Mouse (Mus musculus) embryonic facial prominence, embryonic 13.5 days (tissue): ENCODE data around the gene Sufu. TPM values are rescaled to one million over a fixed set of nuclear protein-coding genes. Genes with fewer than 3 reads are reported as not detected.

Experiments used
- ATAC-seq: fragments of 200-750 bp; cut with Nextera tagmentation; 2 replicates; pipeline ENCODE4 v1.8.0; 2017; ENCODE audit warnings: low read depth; ENCODE audit not compliant: insufficient number of reproducible peaks, insufficient read depth, low FRiP score, low TSS enrichment
- H3K27ac ChIP-seq: fragments of 300-500 bp; sonication (generic); 2 replicates; pipeline ENCODE4 v1.5.1; 2015; ENCODE audit warnings: moderate library complexity, mild to moderate bottlenecking, inconsistent platforms
- H3K27me3 ChIP-seq: fragments of 300-500 bp; sonication (generic); 2 replicates; pipeline ENCODE4 v1.6.1; 2015; ENCODE audit warnings: mild to moderate bottlenecking, inconsistent platforms
- H3K36me3 ChIP-seq: fragments of 300-500 bp; sonication (generic); 2 replicates; pipeline ENCODE4 v1.6.1; 2015; ENCODE audit warnings: mild to moderate bottlenecking, inconsistent platforms
- H3K4me1 ChIP-seq: fragments of 300-500 bp; sonication (generic); 2 replicates; pipeline ENCODE4 v1.6.1; 2015; ENCODE audit warnings: inconsistent platforms
- H3K4me2 ChIP-seq: fragments of 300-500 bp; sonication (generic); 2 replicates; pipeline ENCODE4 v1.6.1; 2015; ENCODE audit warnings: moderate library complexity, mild to moderate bottlenecking, inconsistent platforms
- H3K4me3 ChIP-seq: fragments of 300-500 bp; sonication (generic); 2 replicates; pipeline ENCODE4 v1.5.1; 2015; ENCODE audit warnings: mild to moderate bottlenecking, inconsistent platforms
- H3K9ac ChIP-seq: fragments of 300-500 bp; sonication (generic); 2 replicates; pipeline ENCODE4 v1.6.1; 2015; ENCODE audit warnings: mild to moderate bottlenecking, inconsistent platforms
- H3K9me3 ChIP-seq: fragments of 300-500 bp; sonication (generic); 2 replicates; pipeline ENCODE4 v1.6.1; 2016; ENCODE audit warnings: inconsistent platforms
- WGBS: fragments of 180-500 bp; shearing (Covaris S2); methylation state at CpG from one replicate; pipeline ENCODE4 v1.1.7; 2015; ENCODE audit warnings: mixed read lengths; 5-methylcytosine and 5-hydroxymethylcytosine counted together
- polyA plus RNA-seq: library from polyadenylated mRNA; unstranded; fragments of >200 nt; fragmentation: Nextera tagmentation; extraction: Ambion mirVana; gene quantifications from 2 replicates; pipeline ENCODE4 v1.2.1, GENCODE M21; 2015

Gene Sufu
- polyA plus RNA-seq, 1 experiment from 2014 or later, result 38.5 TPM

DNA sequence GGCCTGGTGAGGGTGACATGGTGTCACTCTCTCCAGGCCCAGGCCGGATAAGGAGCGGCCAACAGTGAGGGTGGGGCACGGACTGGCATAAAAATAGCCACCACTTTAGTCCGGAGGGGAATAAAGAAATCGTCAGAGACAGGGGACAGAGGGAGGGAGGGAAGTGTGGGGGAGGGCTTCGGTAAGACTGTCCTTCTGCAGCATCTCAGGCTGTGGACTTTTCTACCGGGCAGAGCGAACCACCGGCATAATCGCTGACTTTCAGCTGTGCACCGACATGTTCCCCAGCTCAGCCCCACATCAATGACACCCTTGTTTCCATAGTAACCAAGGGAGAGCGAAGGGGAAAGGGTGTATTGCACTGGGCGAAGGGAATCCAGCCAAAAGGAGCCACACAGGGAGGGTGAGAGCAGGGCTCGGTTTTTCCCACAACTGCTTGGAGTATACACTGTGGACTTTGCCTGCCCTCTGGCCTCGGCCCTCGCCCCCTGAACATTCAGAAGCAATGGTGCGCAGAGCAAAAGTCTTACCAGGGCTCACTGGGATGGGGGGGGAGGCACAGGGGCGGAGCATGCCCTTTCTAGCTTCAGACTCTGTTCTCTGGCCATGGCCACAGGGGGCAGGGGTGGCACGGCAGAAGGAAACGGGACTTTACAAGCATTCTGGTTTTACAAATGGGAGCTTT, 132.0 kb downstream of the Sufu start:
- Histone ChIP-seq H3K27me3 (no peaks in the 10 kb centered on the region), H3K9ac (peak overlapping the region; percentile 44)
- ATAC-seq, result peak; percentile 57

DNA sequence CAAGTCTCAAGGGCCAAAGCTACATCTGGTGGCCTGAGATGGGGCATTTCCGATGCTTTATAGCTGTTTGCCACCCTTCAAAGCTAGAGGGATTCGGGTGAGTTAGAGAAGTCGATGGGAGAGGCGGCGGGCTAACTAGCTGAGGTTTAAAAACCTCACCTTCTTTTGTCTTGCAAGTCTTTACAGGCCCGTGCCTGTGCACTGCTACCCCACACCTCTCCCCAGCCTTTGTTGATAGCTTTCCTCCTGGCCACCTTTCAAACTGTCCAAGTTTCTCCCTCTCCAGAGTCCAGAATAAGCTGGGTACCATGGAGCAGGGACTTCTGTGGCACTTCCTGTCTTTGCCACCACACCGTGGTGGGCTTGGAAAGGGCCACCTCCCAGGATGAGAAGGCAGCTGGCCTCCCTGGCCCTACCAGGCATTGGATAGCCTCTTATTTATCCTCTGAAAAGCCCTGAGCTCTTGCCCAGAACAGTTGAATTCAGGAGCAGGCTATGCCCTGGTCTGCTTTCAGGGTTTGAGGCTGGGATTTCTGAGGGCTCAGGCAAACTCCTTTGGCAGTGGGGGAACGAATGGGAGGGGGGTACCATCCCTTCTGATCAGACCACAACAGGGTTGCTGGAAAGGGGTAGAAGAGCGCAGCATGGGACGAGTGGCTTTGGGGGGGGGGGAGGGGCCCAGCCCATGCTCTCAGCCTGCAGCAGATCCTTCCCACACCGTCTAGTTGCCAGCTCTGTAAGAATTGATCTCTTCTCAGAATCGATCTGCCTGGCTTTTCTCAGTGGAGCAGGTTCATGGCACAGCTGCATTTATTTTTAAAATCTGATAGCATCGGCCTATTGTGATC, 133.1 kb downstream of the Sufu start:
- Histone ChIP-seq H3K9ac (peak overlapping the region; percentile 44), H3K27ac (peak overlapping the region; percentile 88), H3K4me2 (peak overlapping the region; percentile 58), H3K36me3 (peaks cover 4% of the 10 kb centered on the region; the same call in 1 of the 2 replicates), H3K4me1 (peaks cover 89% of the 10 kb centered on the region), H3K9me3 (no peaks in the 10 kb centered on the region), H3K27me3 (no peaks in the 10 kb centered on the region), H3K4me3 (0 out of 2 replicates have a peak overlapping the region, but pooled peaks have one; percentile 27)
- 13% methylated on average over 13 of the region's 13 CpGs for WGBS
- ATAC-seq, result no peak

More for the DNA sequence above, 132.0 kb downstream of the Sufu start:
- H3K36me3 ChIP-seq, result no peaks in the 10 kb centered on the region
- H3K9me3 ChIP-seq, result no peaks in the 10 kb centered on the region
- H3K4me2 ChIP-seq, result peak overlapping the region; percentile 58
- peak overlapping the region; percentile 88 for H3K27ac ChIP-seq
- peaks cover 97% of the 10 kb centered on the region for H3K4me1 ChIP-seq
- H3K4me3 ChIP-seq, result peak overlapping the region; percentile 27
- WGBS, result 3% methylated on average over 20 of the region's 20 CpGs

DNA sequence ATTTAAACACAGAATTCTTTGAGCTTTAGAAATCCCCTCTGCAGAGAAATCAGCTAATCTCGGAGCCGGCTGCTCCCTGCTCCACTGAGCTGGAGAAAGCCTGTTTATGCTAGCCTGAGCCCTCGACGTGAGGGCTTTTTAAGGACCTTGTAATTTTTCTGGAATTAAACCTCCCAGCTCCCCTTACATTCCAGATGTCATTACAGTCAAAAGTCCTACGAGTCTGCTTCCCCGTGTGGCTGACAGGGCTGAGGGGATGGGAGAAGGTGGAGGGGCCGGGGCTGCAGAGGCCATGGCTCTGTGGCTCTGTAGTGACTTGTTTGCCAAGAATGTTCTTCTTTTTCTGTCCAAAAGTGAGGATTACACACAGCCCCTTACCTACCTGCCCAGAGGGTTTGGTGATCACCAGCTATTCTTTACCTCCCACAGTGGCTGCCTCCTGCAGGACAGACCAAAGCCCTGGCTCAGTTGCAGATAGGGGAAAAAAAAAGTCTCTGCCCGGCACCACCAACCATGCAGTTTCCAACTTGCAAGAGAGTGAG, 133.8 kb downstream of the Sufu start:
- H3K4me1 ChIP-seq, result peaks cover 82% of the 10 kb centered on the region
- WGBS, result 11% methylated on average over 8 of the region's 8 CpGs
- H3K4me3 ChIP-seq, result peak overlapping the region; percentile 9; the same call in 1 of the 2 replicates
- peaks cover 5% of the 10 kb centered on the region; the same call in 1 of the 2 replicates for H3K36me3 ChIP-seq
- peak overlapping the region; percentile 40 for H3K4me2 ChIP-seq
- no peaks in the 10 kb centered on the region for H3K27me3 ChIP-seq
- no peaks in the 10 kb centered on the region for H3K9me3 ChIP-seq
- ATAC-seq, result no peak
- peak overlapping the region; percentile 88 for H3K27ac ChIP-seq
- 0 out of 2 replicates have a peak overlapping the region, but pooled peaks have one; percentile 27 for H3K9ac ChIP-seq

DNA sequence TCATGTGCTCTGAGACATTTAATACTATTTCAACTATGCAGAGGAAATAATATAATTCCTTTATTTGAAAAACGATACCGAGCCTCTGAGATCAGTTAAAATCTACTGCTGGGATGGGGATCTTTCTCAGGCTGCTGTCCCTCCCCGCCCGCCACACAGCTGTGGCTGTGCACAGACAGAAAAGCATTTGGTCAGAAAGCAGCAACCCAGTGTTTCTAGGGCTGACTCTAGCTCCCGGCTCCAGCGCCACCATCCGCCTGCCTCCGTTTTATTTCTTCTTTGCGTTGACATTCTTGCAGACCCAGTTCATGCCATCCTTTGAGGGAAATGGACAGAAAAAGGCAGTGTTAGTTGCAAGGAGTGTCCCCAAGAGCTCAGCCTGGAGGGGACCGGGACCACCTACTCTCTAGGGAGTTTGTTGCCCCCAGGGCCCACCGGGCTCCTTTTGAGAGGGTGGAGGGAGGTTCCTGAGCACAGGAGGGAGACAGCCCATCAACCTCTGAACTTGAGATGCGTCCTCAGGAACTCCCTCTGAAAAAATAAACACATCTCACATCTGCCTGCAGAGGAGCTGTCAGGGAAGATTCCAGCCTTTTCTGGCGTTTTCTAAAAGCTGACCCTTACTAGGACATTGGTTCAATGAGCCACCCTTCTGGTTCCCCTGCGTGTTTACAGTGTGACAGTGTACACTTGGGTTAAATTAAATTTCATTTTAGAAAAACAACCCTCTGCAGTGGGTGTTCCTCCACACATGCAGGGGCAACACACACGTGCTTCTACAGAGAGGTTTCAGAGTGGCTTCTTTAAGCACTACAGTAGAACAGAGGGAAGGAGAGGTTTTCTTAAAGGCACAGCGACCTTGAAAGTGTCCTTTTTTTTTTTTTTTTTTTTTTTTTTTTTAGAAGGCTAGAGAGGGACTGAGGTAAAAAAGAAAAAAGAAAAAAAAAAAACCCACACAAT, 134.7 kb downstream of the Sufu start:
- no peaks in the 10 kb centered on the region for H3K9me3 ChIP-seq
- peak overlapping the region; percentile 88 for H3K27ac ChIP-seq
- H3K27me3 ChIP-seq, result no peaks in the 10 kb centered on the region
- 7% methylated on average over 16 of the region's 16 CpGs for WGBS
- peaks cover 11% of the 10 kb centered on the region for H3K36me3 ChIP-seq
- peak overlapping the region; percentile 40 for H3K4me2 ChIP-seq
- H3K4me1 ChIP-seq, result peaks cover 74% of the 10 kb centered on the region
- no peak for ATAC-seq
- H3K9ac ChIP-seq, result peak overlapping the region; percentile 58
- no peak overlapping the region for H3K4me3 ChIP-seq

DNA sequence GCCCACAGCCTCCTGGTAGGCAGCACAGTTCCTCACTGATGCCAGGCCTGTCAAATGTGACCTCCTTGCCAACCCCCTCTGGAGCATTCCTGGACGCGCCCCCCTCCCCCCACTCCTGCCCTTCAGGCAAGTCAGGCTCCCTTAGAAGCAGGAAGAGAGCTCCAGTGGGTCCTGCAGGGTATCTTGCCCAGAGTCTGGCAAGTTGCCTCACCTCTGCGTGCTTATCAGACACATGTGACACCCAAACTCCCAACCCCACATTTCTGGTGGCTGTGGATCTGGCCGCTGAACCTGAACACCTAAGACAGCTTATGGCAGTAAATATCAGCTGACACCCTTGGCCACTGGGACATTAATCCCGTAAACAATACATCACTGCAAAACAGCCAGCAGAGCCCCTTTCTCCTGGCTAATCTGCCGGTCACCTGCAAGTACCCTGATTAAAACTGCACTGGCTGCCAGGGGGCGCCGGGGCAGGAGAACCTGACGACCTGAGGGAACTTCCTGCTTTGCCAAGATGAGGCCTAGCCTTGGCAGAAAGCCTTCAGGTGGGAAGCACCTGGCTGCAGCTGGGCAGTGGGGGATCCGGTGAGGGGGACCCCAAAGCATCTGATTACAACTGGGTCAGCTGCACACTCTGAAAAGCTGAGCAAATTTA, 135.5 kb downstream of the Sufu start:
- 12% methylated on average over 10 of the region's 10 CpGs for WGBS
- Histone ChIP-seq H3K36me3 (peaks cover 11% of the 10 kb centered on the region), H3K9ac (peak overlapping the region; percentile 52; the same call in 1 of the 2 replicates), H3K4me3 (no peak overlapping the region), H3K9me3 (no peaks in the 10 kb centered on the region), H3K27ac (peak overlapping the region; percentile 70), H3K27me3 (no peaks in the 10 kb centered on the region), H3K4me2 (no peak overlapping the region), H3K4me1 (peaks cover 68% of the 10 kb centered on the region)
- ATAC-seq, result no peak

DNA sequence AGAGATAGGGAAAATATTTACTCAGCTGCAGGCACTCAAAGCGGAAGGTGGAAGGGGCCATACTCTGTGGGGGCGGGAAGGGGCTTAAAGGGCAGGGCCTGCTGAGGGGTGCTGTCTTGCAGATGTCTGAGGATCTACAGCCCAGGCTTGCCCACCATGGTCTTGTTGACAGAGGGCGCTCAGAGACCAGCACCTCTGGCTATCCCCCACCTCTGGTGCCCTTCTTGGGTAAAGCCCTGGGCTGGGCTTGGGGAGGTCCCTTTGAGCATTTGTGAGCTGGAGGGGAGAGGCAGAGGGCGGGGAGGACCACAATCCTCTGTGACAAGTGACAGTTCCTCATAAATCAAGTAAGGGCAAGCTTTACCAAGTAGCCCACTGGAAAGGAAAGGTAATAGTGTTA, 136.4 kb downstream of the Sufu start:
- Histone ChIP-seq H3K4me2 (no peak overlapping the region), H3K9me3 (no peaks in the 10 kb centered on the region), H3K9ac (no peak overlapping the region), H3K27me3 (no peaks in the 10 kb centered on the region), H3K27ac (peak overlapping the region; percentile 45; the same call in 1 of the 2 replicates), H3K36me3 (peaks cover 11% of the 10 kb centered on the region), H3K4me3 (no peak overlapping the region), H3K4me1 (peaks cover 59% of the 10 kb centered on the region)
- 57% methylated on average over 4 of the region's 4 CpGs for WGBS
- no peak for ATAC-seq

DNA sequence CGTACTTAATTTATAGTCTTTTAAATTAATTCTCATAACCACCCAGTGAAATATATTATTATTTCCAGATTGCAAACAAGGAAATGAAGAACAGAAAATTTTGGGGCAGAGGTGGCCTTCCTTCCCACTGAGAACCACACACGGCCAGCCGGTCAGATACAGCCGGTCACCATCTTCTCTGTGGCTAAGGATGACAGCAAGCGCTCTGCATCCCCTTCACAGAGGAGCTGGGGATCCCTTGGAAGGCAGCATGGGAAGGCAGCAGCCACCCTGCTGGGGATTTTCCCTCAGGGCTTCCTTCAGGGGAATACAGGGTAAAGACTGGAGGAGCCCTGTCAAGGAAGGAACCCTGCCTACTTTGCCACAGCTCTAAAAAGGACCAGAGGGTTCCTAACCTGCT, 136.8 kb downstream of the Sufu start:
- Histone ChIP-seq H3K4me1 (peaks cover 54% of the 10 kb centered on the region), H3K27me3 (no peaks in the 10 kb centered on the region), H3K36me3 (peaks cover 11% of the 10 kb centered on the region), H3K4me3 (no peak overlapping the region), H3K9ac (no peak overlapping the region), H3K9me3 (no peaks in the 10 kb centered on the region), H3K27ac (peak overlapping the region; percentile 45), H3K4me2 (no peak overlapping the region)
- ATAC-seq, result no peak
- WGBS, result 64% methylated on average over 5 of the region's 5 CpGs

DNA sequence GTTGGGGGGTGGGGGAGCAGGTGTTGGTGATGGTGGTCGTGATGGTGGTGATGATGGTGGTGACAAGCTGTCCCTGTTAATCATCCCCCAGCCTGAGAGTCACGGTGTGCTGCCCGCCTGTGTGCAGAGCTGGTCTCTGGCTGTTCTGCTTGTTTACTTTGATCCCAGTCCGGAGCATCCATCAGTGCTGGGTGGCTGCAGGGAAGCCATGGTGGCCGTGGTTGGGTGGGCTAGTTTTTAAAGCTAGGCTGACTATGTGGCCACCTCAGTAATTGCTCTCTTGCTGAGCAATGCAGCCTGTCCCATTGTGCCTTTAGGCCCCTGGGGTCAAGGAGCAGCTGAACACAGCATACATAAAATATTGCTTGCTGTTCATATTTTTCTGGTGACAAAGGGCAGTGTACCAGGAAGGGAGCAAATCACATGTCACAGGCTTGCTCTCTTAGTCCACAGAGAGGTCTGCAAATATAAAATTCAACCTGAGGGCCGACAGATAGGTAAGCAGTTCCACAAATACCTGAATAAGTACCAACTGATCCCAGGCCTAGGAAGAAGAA, 137.9 kb downstream of the Sufu start:
- H3K4me3 ChIP-seq, result no peak overlapping the region
- no peak for ATAC-seq
- no peaks in the 10 kb centered on the region for H3K27me3 ChIP-seq
- no peak overlapping the region for H3K9ac ChIP-seq
- no peak overlapping the region for H3K4me2 ChIP-seq
- WGBS, result 79% methylated on average over 6 of the region's 6 CpGs
- H3K9me3 ChIP-seq, result no peaks in the 10 kb centered on the region
- H3K27ac ChIP-seq, result no peak overlapping the region
- H3K36me3 ChIP-seq, result peaks cover 11% of the 10 kb centered on the region
- peaks cover 43% of the 10 kb centered on the region for H3K4me1 ChIP-seq

DNA sequence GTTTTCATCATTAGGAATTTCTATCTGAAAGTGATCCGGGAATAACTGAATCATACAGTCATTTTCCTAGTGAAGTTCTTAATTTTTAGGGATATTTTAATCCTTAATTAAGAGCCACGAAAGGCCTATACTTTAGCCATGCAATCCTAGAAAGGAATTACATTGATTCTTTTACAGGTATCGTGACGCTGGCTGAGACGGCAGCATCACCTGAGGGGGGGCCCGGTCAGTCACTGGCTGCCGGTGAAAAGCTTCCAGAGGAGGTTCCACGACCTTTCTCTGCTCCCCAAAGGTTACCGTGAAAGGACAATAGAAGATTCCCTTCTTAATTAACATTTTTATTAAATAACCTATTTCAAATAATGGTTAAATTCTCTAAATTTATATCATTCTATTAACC, 140.7 kb downstream of the Sufu start:
- no peak for ATAC-seq
- Histone ChIP-seq H3K4me1 (peaks cover 16% of the 10 kb centered on the region), H3K27ac (no peak overlapping the region), H3K4me2 (no peak overlapping the region), H3K4me3 (no peak overlapping the region), H3K9ac (no peak overlapping the region), H3K9me3 (no peaks in the 10 kb centered on the region), H3K27me3 (no peaks in the 10 kb centered on the region), H3K36me3 (peaks cover 35% of the 10 kb centered on the region)
- 91% methylated on average over 9 of the region's 9 CpGs for WGBS

DNA sequence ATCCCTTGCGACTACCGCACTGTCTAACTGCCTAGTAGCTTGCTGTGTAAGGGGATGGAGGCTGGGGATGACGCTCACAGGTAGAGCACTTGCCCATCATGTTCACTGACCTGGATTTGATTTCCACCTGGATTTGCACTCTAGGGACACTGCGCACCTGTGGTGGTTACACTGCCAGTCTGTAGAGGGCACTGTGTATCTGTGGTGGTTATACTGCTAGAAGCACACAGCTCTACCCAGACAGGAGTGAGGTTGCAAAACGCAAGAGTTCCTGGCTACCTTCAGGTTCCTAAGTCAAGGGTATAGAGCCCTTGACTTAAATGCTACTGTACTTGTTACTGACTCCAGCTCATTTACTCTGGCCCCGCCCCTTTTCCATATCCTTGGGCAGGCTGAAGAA, 141.5 kb downstream of the Sufu start:
- H3K27ac ChIP-seq, result no peak overlapping the region
- no peaks in the 10 kb centered on the region for H3K27me3 ChIP-seq
- no peak overlapping the region for H3K4me2 ChIP-seq
- ATAC-seq, result no peak
- H3K4me1 ChIP-seq, result peaks cover 7% of the 10 kb centered on the region
- no peaks in the 10 kb centered on the region for H3K9me3 ChIP-seq
- H3K36me3 ChIP-seq, result peaks cover 44% of the 10 kb centered on the region
- no peak overlapping the region for H3K9ac ChIP-seq
- no peak overlapping the region for H3K4me3 ChIP-seq
- WGBS, result 89% methylated on average over 6 of the region's 6 CpGs
